Mouse (Mus musculus) thymus, postnatal 14 days (tissue): ENCODE data around the gene Tmem151b.

ENCODE experiments used
- DNase-seq: peaks from one replicate; pipeline ENCODE4 v3.0.0; 2021

Tmem151b gene

GRCm38 (mm10) chr17:45549617-45550181 is at the start of gene Tmem151b:
Gene Tmem151b (minus strand): TSS chr17:45549677.
- peak; percentile 78 for DNase-seq

DNA sequence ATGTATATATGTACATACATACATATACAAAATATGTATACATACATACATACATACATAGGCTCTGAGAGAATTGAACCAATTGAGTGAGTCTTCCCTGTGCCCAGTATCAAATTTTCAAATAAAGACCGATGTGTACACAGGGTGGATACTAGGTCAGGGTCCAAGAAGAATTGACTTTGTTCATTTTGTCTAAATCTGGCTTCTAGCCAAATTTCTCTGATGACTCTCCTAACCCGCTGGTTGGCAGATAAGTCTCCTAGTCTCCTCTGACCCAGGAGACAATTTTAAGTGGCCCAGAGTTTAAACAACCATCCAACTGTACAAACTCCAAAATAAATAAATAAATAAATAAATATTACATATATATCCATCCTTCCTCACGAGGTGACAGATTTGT is 49.4 kb upstream of the Tmem151b start:
- no peak for DNase-seq

DNA sequence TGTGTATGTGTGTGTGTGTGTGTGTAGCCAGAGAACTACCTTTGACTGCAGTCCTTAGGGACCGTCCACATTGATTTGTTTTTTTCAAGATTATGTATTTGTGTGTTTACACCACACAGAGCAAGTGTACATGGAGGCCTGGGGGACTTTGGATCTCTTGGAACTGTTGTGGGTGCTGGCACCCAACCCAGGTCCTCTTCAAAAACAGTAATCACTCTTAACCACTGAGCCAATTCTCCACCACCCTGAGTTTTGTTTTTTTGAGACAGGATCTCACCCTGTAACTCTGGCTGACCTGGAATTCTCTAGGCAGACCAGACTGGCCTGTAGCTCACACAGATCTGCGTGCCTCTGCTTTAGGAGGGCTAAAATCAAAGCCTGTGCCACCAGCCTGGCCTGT is 48.9 kb upstream of the Tmem151b start:
- DNase-seq, result no peak

DNA sequence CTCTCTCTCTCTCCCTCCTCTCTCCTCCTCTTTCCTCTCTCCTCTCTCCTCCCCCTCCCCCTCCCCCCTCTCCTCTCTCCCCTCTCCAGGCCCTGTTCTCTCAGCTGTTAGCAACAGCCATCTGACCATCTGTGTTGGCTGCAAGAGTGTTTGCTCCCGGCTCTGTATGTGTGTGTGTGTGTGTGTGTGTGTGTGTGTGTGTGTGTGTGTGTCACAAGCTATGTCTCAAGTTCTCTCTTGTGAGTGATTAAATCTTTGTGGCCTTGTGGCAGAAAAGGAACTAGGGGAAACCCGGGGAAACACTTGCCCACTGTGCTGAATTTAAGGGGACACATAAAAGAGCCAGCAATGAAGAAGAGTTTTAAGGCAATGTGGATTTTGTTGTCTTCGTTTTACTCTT is 48.3 kb upstream of the Tmem151b start:
- DNase-seq, result no peak

- DNase-seq, result peak; percentile 71
These were observed 47.3 kb upstream of the Tmem151b start for GRCm38 (mm10) chr17:45596631-45597396.

- DNase-seq, result no peak
These were observed 46.4 kb upstream of the Tmem151b start for GRCm38 (mm10) chr17:45595736-45596390.

- DNase-seq, result peak; percentile 92
These were observed 45.6 kb upstream of the Tmem151b start for GRCm38 (mm10) chr17:45594881-45595735.

- no peak for DNase-seq
These were observed 44.7 kb upstream of the Tmem151b start for GRCm38 (mm10) chr17:45594195-45594594.

DNA sequence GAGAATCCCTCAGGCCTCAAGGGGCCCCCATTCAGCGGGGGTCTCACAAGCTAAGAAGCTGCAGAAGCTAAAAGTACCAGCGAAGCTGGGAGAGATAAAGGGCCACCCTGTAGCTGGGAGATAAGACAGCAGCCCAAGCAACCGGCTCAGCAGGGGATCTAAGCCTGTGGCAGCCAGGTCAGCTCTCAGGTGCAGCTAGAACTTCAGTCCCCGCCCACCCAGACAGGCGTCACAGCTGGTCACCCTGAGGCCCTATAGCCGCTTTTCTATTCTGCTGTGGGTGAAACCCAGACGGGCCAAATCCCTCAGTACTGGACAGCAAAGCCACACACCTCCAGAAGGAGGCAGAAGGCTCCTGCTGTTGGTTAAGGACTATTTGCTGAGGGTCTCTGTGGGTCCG is 44.0 kb upstream of the Tmem151b start:
- DNase-seq, result no peak

- no peak for DNase-seq
These were observed 43.3 kb upstream of the Tmem151b start for GRCm38 (mm10) chr17:45592606-45593431.

DNA sequence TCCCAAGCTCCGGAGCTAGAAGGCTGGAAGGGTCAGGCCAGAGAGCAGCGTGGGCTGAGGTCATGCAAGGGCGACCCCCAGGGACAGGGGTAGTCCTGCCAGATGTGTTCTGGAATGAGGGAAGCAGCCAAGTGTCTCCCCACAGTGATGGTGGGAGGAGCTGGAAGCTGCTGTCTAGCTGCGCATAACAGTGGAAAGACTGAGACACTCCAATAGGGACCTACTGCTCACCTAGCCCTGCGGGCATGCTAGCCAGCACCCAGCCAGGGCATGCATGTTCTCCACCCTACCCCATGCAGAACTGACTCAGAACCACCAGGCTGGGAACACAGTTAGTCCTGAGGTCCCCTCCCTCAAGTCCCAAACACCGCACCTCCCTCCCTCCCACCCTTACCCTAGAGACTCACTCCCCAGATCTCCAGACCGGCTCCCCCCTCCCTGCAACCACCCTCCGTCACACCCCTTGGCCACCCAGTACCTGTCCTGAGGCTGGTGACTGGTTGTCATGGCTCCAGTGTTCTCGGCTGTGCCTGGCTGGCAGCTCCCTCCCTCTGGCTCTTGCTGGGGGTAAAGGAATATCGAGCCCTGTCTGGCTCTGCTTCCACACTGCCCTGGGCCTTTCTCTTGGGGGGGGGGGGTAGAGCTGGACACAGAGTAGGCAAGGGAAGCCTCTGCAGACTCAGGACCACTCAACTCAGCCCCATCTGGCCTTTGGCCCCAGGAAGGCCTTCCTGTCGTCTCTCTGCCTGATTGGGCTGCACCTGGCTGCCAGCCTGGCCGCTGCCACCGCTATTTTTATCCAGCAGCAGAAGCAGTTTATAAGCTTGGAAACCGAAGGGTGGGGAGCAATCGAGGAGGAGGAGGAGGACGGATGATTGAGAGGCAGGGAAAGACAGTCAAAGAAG is 42.5 kb upstream of the Tmem151b start:
- DNase-seq, result peak; percentile 33

- DNase-seq, result no peak
These were observed 40.9 kb upstream of the Tmem151b start for GRCm38 (mm10) chr17:45590410-45590809.

DNA sequence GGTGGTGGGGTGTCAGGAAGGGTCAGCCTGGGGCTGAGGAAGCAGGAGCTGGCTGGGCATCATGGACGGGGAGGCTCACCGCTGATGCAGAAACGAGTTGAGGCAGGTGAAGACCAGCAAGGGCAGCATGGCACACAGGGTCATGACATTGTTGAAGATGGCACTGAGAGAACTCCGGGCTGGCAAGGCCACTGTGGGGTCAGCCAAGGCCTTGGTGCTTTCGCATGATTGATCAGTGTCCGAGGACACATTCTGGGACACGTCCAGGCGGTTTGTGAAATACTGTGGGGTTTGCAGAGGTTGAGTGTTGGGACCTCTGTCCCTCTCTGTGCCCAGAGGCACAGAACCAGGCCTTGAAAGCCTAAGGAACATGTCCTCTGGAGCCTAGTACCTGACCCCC is 40.4 kb upstream of the Tmem151b start:
- no peak for DNase-seq

DNA sequence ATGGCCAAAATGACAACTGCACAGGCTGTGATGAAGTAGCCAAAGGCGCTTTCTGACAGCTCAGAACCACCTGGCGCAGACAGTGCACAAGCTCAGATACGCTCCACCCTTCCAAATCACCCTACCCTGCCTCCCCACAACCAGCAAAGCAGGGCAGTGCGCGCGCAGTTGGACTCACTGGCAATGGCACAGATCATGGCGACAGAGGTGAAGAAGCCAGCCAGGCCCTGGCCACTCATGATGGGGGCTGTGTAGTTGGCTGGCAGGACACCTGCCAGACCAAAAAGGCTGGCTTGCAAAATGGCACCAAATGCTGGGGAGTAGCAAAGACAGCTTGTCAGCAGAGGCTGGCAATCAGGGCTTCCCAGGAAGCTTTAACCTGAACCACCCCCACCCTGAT is 39.8 kb upstream of the Tmem151b start:
- DNase-seq, result no peak

DNA sequence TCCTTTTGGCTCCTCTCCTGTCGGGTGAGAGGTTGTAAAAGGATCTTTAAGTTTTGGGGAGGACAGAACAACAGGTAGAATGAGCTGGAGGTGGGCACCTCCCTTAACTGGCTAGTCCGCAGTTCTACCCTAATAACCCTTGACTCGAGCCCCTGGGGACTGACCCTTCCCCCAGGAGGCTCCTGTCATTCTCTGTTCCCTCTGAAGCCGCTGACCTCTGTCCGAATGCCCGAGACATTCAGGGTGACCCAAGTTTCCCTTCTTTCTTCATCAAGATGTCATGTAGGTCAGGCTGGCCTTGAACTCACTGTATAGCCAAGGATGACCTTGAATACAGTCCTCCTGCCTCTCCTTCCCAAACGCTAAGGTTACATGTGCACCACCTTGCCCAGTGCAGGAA is 38.9 kb upstream of the Tmem151b start:
- DNase-seq, result no peak

DNA sequence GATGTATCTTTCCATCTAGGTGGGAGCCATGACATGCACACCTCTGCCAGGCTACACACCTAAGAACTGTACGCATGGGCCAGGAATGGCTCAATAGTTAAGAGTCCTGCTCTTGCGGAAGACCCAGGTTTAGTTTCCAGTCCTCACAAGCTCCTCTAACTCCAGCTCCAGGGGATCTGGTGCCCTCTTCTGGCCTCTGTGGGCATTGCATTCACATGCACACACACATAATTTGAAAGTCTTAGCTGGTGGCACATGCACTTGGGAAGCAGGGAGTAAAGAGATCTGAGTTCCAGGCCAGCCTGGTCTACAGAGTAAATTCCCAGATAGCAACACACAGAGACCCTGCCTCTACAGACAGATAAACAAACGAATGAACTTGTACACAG is 37.0 kb upstream of the Tmem151b start:
- DNase-seq, result peak; percentile 47

DNA sequence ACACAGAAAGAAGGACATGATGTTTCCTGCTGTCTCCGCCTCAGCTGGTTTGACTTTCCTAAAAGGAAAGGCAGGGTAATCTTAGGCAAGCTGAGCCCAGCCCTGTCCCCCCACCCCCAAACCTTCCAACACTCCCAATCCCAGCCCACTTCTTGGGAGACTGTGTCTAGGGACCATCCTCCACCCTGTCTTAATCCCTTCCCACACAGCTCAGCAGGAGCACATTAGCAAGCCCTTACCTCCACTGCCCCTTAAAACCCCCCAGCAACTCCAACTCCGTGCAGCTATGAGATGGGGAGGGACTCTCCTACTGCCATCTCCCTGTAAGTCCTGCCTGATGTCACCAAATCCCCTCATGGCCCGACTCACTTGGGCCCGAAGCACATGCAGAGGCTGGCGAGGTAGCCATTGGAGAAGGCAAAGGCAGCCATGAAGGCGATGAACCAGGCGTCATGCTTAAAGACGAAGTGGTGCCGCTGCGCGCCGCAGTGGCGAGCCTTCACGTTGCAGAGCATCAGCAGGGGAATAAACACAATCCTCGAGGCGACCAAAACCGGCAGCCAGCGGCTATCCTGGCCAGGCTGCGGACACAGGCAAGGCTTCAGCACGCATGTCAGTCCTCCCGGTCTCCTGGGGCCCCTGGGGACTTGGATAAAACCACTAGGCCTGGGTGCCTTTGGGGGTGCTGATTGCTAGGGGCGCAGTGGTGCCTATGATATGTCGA is 36.4 kb upstream of the Tmem151b start:
- DNase-seq, result no peak

- peak; percentile 85 for DNase-seq
These were observed 35.6 kb upstream of the Tmem151b start for GRCm38 (mm10) chr17:45584939-45585678.

DNA sequence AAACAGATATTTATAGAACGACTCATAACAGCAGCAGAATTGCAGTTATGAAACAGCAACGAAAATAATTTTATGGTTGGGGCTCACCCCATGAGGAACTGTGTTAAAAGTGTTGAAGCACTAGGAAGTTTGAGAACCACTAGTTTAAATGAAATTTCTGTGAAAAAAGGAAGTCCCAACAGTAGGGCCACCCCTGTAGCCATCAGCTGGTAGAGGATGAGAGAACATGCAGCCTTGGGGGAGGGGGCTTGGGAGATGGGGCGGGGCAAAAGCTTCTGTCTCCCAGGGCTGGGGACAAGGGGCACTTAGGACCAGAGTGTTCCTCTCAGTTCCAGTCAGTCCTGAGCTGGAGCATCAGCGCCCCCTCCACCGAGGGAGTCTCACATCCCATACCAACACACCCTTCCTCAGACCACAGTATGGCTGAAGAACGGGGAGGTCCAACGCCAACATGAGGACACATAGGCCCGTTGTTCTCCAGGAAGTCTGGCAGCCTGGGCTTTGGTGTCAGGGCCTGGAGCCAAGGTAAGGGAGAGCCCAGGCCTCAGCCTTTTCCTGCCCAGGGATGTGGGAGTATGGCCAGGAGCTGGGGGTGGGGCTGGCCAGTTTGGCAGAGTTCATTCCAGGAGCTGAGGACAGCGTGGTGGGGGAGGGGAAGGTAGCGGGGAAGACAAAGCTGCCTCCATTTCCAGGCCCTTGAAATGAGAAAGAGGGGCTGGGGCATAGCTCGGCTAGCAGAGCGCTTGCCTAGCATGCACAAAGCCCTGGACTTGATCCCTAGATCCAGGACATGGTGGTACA is 34.8 kb upstream of the Tmem151b start:
- peak; percentile 38 for DNase-seq
